ENCODE assay signal across 18 mouse cellular contexts in the genomic region with DNA sequence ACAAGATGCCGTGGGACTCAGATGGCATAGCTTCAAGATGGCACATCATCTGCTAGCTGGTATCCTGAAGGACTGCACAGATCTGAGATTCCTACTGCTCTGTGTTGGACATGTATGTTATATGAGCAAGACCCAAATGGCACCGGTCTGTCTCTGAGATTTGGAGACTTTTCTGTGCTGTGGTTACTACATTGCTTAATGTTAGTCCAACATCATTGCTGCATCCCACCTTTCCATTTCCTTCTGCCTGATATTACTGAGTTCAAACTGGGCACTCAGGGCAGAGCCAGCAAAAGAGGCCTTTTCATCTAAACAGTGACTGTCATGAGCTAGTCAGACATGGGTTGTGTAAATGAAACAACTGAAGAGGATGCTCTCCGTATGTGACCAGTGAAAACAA.
"Had no signal": no experiment of that assay in that cellular context is flagged by ENCODE, and none has a peak within 500 bp of the region (broad histone marks: within the 10 kb centered on the region; RNA-seq: fewer than 3 reads in every experiment).

No protein-coding gene starts in this region.

- H3K27me3 ChIP-seq: midbrain, embryonic 13.5 days; neural tube, embryonic 13.5 days; neural tube, embryonic 15.5 days had no signal

- H3K36me3 ChIP-seq: midbrain, embryonic 10.5 days; midbrain, embryonic 13.5 days; neural tube, embryonic 13.5 days; neural tube, embryonic 15.5 days had no signal

- H3K9ac ChIP-seq: lung, embryonic 14.5 days; midbrain, embryonic 13.5 days; neural tube, embryonic 13.5 days; neural tube, embryonic 15.5 days had no signal

- H3K9me3 ChIP-seq: midbrain, embryonic 10.5 days; midbrain, embryonic 13.5 days; neural tube, embryonic 13.5 days; neural tube, embryonic 15.5 days had no signal

- DNase-seq: lung, adult 18-20 months; lung, postnatal 10 days; lung, postnatal 4 days; retina, postnatal 1 day; right cerebral cortex, adult 18-20 months; right cerebral cortex, postnatal 25 days; right cerebral cortex, postnatal 4 days; spleen, adult 18-20 months; thymus, adult 18-20 months; thymus, postnatal 14 days; thymus, postnatal 36 days had no signal

- H3K4me2 ChIP-seq: lung, embryonic 14.5 days; midbrain, embryonic 13.5 days; neural tube, embryonic 13.5 days; neural tube, embryonic 15.5 days had no signal

- H3K4me3 ChIP-seq: midbrain, embryonic 10.5 days; midbrain, embryonic 13.5 days; myocyte; neural tube, embryonic 13.5 days; neural tube, embryonic 15.5 days had no signal

- ATAC-seq: midbrain, embryonic 13.5 days; midbrain, embryonic 16.5 days had no signal

- H3K27ac ChIP-seq: midbrain, embryonic 10.5 days; midbrain, embryonic 13.5 days; neural tube, embryonic 13.5 days; neural tube, embryonic 15.5 days had no signal
